Mouse (Mus musculus): ENCODE measurements around the gene Nxt1. TPM values are rescaled to one million over a fixed set of nuclear protein-coding genes. Genes with fewer than 3 reads are reported as not detected.

Gene Nxt1
- 10 to 100 TPM; 10.7 to 13.1 (median 11.9) TPM for total RNA-seq (2022)

- peak; percentile 97 to 100 for DNase-seq (ENCODE audit: low spot score in 2 of 2)
Observed at GRCm38 (mm10) chr2:148672199-148673096, at the start of gene Nxt1. Gene Nxt1 (plus strand): TSS chr2:148672601.

GRCm38 (mm10) chr2:148623067-148623466, 49.3 kb upstream of the Nxt1 start:
- DNase-seq (ENCODE audit: low spot score in 2 of 2) = no peak

GRCm38 (mm10) chr2:148624484-148624883, 47.9 kb upstream of the Nxt1 start:
- no peak for DNase-seq (ENCODE audit: low spot score in 2 of 2)

- DNase-seq (ENCODE audit: low spot score in 2 of 2) = no peak
Observed at GRCm38 (mm10) chr2:148627011-148627471, 45.4 kb upstream of the Nxt1 start.

GRCm38 (mm10) chr2:148631011-148631410, 41.4 kb upstream of the Nxt1 start:
- no peak for DNase-seq (ENCODE audit: low spot score in 2 of 2)

GRCm38 (mm10) chr2:148631602-148632001, 40.8 kb upstream of the Nxt1 start:
- no peak for DNase-seq (ENCODE audit: low spot score in 2 of 2)

- DNase-seq (ENCODE audit: low spot score in 2 of 2) = peak in 1 of 2 experiments; percentile 65
Observed at GRCm38 (mm10) chr2:148634466-148634865, 37.9 kb upstream of the Nxt1 start.

GRCm38 (mm10) chr2:148642610-148643370, 29.6 kb upstream of the Nxt1 start:
- DNase-seq (ENCODE audit: low spot score in 2 of 2) = no peak

- DNase-seq (ENCODE audit: low spot score in 2 of 2) = no peak
Observed at GRCm38 (mm10) chr2:148644421-148645000, 27.9 kb upstream of the Nxt1 start.

GRCm38 (mm10) chr2:148650587-148651357, 21.6 kb upstream of the Nxt1 start:
- DNase-seq (ENCODE audit: low spot score in 2 of 2) = no peak

GRCm38 (mm10) chr2:148654961-148655360, 17.4 kb upstream of the Nxt1 start:
- peak; percentile 24 to 43 for DNase-seq (ENCODE audit: low spot score in 2 of 2)

GRCm38 (mm10) chr2:148663458-148663857, 8.9 kb upstream of the Nxt1 start:
- no peak for DNase-seq (ENCODE audit: low spot score in 2 of 2)

GRCm38 (mm10) chr2:148677801-148678200, 5.4 kb downstream of the Nxt1 start:
- peak; percentile 63 to 79 for DNase-seq (ENCODE audit: low spot score in 2 of 2)

GRCm38 (mm10) chr2:148679346-148679745, 6.9 kb downstream of the Nxt1 start:
- peak in 1 of 2 experiments; percentile 55 for DNase-seq (ENCODE audit: low spot score in 2 of 2)

GRCm38 (mm10) chr2:148680775-148681291, 8.4 kb downstream of the Nxt1 start, which contains the start of gene Gzf1:
Gene Gzf1 (plus strand): TSS chr2:148681023.
- peak; percentile 97 to 99 for DNase-seq (ENCODE audit: low spot score in 2 of 2)

GRCm38 (mm10) chr2:148681461-148681891, 9.1 kb downstream of the Nxt1 start:
- peak; percentile 32 to 60 for DNase-seq (ENCODE audit: low spot score in 2 of 2)

- no peak for DNase-seq (ENCODE audit: low spot score in 2 of 2)
Observed at GRCm38 (mm10) chr2:148683031-148683430, 10.6 kb downstream of the Nxt1 start.

GRCm38 (mm10) chr2:148684972-148685371, 12.6 kb downstream of the Nxt1 start:
- no peak for DNase-seq (ENCODE audit: low spot score in 2 of 2)

- DNase-seq (ENCODE audit: low spot score in 2 of 2) = no peak
Observed at GRCm38 (mm10) chr2:148685709-148686108, 13.3 kb downstream of the Nxt1 start.

- DNase-seq (ENCODE audit: low spot score in 2 of 2) = no peak
Observed at GRCm38 (mm10) chr2:148686862-148687261, 14.5 kb downstream of the Nxt1 start.

- DNase-seq (ENCODE audit: low spot score in 2 of 2) = no peak
Observed at GRCm38 (mm10) chr2:148687971-148688370, 15.6 kb downstream of the Nxt1 start.
